Mouse (Mus musculus) T-helper 2 cell (primary cell): ENCODE measurements around the gene Gm21915.

Experiments used
- in situ Hi-C: fragments of 300-600 bp; cut with MboI, MseI; formaldehyde crosslinking; loops from one replicate; pipeline ENCODE4 v1.15.1; 2025; ENCODE audit warnings: high pct_unique_total_duplicates

The Gm21915 gene

GRCm38 (mm10) chr9:40717182-40717874, 46.9 kb downstream of the Gm21915 start:
- in situ Hi-C loops = no loop called here

GRCm38 (mm10) chr9:40717875-40718185, 47.4 kb downstream of the Gm21915 start:
- in situ Hi-C loops = no loop called here
